ENCODE assay signal across 8 mouse cellular contexts in the genomic region with DNA sequence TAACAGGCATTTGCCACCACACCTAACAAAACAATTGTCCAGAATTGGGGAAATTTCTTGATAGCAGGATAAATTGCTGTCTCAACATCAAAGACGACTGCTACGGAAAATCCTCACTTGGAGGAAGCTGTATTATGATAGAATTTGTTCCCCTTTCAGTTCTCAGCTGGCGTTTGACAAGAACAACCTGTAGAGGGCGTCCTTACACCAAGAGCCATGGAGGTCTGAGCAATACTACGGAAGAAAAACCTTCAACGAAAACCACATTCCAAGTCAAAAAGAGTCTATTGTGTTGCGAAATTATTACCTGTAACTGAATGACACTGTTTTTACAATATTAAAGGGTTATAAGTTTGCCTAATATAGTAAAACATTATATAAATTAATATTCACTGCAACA. TPM values are rescaled to one million over a fixed set of nuclear protein-coding genes. Genes with fewer than 3 reads are reported as not detected.
DNase-seq lines count a peak whose midpoint lies in the region; ATAC-seq and TF ChIP-seq lines count a peak whose summit lies in the region.

No protein-coding gene starts in this region.

- no peaks in the 10 kb centered on the region for H3K36me3 ChIP-seq in heart, embryonic 12.5 days

- H3K9ac ChIP-seq in heart, embryonic 12.5 days: no peak overlapping the region

- peaks cover 7% of the 10 kb centered on the region; the same call in 1 of the 2 replicates for H3K4me1 ChIP-seq in heart, embryonic 12.5 days (replicated peaks)

- TF ChIP-seq CTCF in left cerebral cortex, adult 2 months (IDR thresholded peaks at IDR 0.05): peak; percentile 61

- H3K9me3 ChIP-seq in heart, embryonic 12.5 days (replicated peaks): no peaks in the 10 kb centered on the region

- H3K4me3 ChIP-seq in heart, embryonic 12.5 days: no peak overlapping the region
- no peak overlapping the region for H3K4me3 ChIP-seq in left cerebral cortex, adult 2 months

- H3K4me2 ChIP-seq in heart, embryonic 12.5 days: no peak overlapping the region

- DNase-seq in heart, adult 11 months: peak; percentile 55
- peak; percentile 25 for DNase-seq in ovary, postnatal 14 days (ENCODE audit: low spot score)
- DNase-seq in ovary, postnatal 36 days (ENCODE audit: low spot score): no peak
- DNase-seq in c-Kit-positive CD71-negative TER-119-negative erythroid progenitor cells, embryonic 14.5 days (ENCODE audit: low read depth): peak; percentile 47
- peak; percentile 24 to 26 for DNase-seq in left cerebral cortex, adult 2 months (ENCODE audit: extremely low spot score in 1 of 2, low spot score in 2 of 2)
- peak; percentile 19 for DNase-seq in right cerebral cortex, postnatal 25 days

- 19% methylated on average over 7 of the region's 7 CpGs for WGBS in heart, embryonic 12.5 days

- no peak for ATAC-seq in heart, embryonic 12.5 days (ENCODE audit: insufficient number of reproducible peaks, low FRiP score)
- ATAC-seq in erythroid progenitor cell, adult 5-6 weeks (replicated peaks; ENCODE audit: low FRiP score, poor library complexity, severe bottlenecking): no peak

- peaks cover 4% of the 10 kb centered on the region; the same call in 1 of the 2 replicates for H3K27me3 ChIP-seq in heart, embryonic 12.5 days (replicated peaks)

- intact Hi-C loops in left cerebral cortex, adult 2 months (cut with DNase I): loop anchor here (2.0 to 10.0 kb wide), 3 partner anchors 53 to 293 kb away; a partner anchor contains a TSS

- no peak overlapping the region for H3K27ac ChIP-seq in heart, embryonic 12.5 days (ENCODE audit: poor library complexity, severe bottlenecking)
- H3K27ac ChIP-seq in left cerebral cortex, adult 2 months: no peak overlapping the region

RNA-seq across cellular contexts. Expression of a gene that starts 2.0 kb away (rescaled TPM):
- polyA plus RNA-seq in heart, embryonic 12.5 days (2016; fragmentation: Nextera tagmentation; extraction: Ambion mirVana): 2.9 and 3.7 TPM in 2 replicates
- 1 to 10 TPM; 1.4 to 1.7 TPM for total RNA-seq in left cerebral cortex, adult 2 months (2021)
- total RNA-seq in erythroid progenitor cell, adult 5-6 weeks (2015; ENCODE audit: low replicate concordance): not detected in 2 replicates
- not detected in 2 replicates for total RNA-seq in erythroid progenitor cell, adult 5-6 weeks (2017; ENCODE audit: low replicate concordance)

RNA-seq across cellular contexts. Expression of a gene that starts 52.7 kb away (rescaled TPM):
- polyA plus RNA-seq in heart, embryonic 12.5 days (2016; fragmentation: Nextera tagmentation; extraction: Ambion mirVana): 3.3 and 4.1 TPM in 2 replicates
- total RNA-seq in left cerebral cortex, adult 2 months (2021): 10 to 100 TPM; 38.2 to 39.5 TPM
- 10.9 and 16.9 TPM in 2 replicates for total RNA-seq in erythroid progenitor cell, adult 5-6 weeks (2015; ENCODE audit: low replicate concordance)
- 14.9 and 15.0 TPM in 2 replicates for total RNA-seq in erythroid progenitor cell, adult 5-6 weeks (2017; ENCODE audit: low replicate concordance)
